In genomic region chr9:96649924-96650323, GRCm38 (mm10) we compare ENCODE assay signal across 9 mouse cellular contexts. TPM values are rescaled to one million over a fixed set of nuclear protein-coding genes. Genes with fewer than 3 reads are reported as not detected.
DNase-seq lines count a peak whose midpoint lies in the region; ATAC-seq lines count a peak whose summit lies in the region.
"Had no signal": no experiment of that assay in that cellular context is flagged by ENCODE, and none has a peak within 500 bp of the region (broad histone marks: within the 10 kb centered on the region; RNA-seq: fewer than 3 reads in every experiment).

No protein-coding gene starts in this region.

- H3K4me1 ChIP-seq in midbrain, embryonic 11.5 days (ENCODE audit: control insufficient read depth, insufficient read depth, low read length) = no peaks in the 10 kb centered on the region
- H3K4me1 ChIP-seq: heart, embryonic 15.5 days had no signal

- no peak for ATAC-seq in midbrain, embryonic 11.5 days (ENCODE audit: low FRiP score)

- no peaks in the 10 kb centered on the region for H3K27me3 ChIP-seq in midbrain, embryonic 11.5 days (ENCODE audit: control insufficient read depth, insufficient read depth, low read length)
- H3K27me3 ChIP-seq: heart, embryonic 15.5 days had no signal

- H3K36me3 ChIP-seq in midbrain, embryonic 11.5 days (ENCODE audit: control insufficient read depth, insufficient read depth, low read length) = no peaks in the 10 kb centered on the region
- H3K36me3 ChIP-seq: heart, embryonic 15.5 days had no signal

- H3K9me3 ChIP-seq in midbrain, embryonic 11.5 days (ENCODE audit: control insufficient read depth, low read length) = no peaks in the 10 kb centered on the region
- H3K9me3 ChIP-seq: heart, embryonic 15.5 days had no signal

- H3K9ac ChIP-seq in midbrain, embryonic 11.5 days (ENCODE audit: low read length) = no peak overlapping the region
- H3K9ac ChIP-seq: heart, embryonic 15.5 days had no signal

- H3K4me3 ChIP-seq in midbrain, embryonic 11.5 days (ENCODE audit: low read depth, low read length) = no peak overlapping the region
- H3K4me3 ChIP-seq: heart, embryonic 15.5 days had no signal

- no peak overlapping the region for H3K4me2 ChIP-seq in midbrain, embryonic 11.5 days
- H3K4me2 ChIP-seq: heart, embryonic 15.5 days had no signal

- H3K27ac ChIP-seq in midbrain, embryonic 11.5 days (ENCODE audit: low read depth, low read length) = no peak overlapping the region
- H3K27ac ChIP-seq: heart, embryonic 15.5 days had no signal

- peak; percentile 85 for DNase-seq in 3T3-L1 (ENCODE audit: low read depth, low spot score)
- DNase-seq in CD4-positive helper T cell, adult 2 months (ENCODE audit: low read depth, low spot score) = peak; percentile 64
- peak; percentile 82 for DNase-seq in cerebellum, adult 9-11 months
- peak; percentile 82 for DNase-seq in large intestine, adult 2 months (ENCODE audit: low read depth, low spot score)
- no peak for DNase-seq in embryo, embryonic 10 days (ENCODE audit: low spot score)
- no peak for DNase-seq in midbrain, embryonic 11.5 days (ENCODE audit: low spot score, missing footprints)
- no peak for DNase-seq in gastrocnemius, postnatal 10 days
- DNase-seq: lung, postnatal 14 days had no signal

- WGBS in large intestine, adult 2 months = 20% methylated on average over 9 of the region's 9 CpGs
- WGBS in midbrain, embryonic 11.5 days = 83% methylated on average over 9 of the region's 9 CpGs

RNA-seq across cellular contexts. Expression of gene Rasa2, which starts 18.5 kb away (rescaled TPM):
- polyA plus RNA-seq in large intestine, adult 2 months (2012; rRNA removed) = 3.0 and 4.1 TPM in 2 replicates
- 14.0 and 15.1 TPM in 2 replicates for polyA plus RNA-seq in midbrain, embryonic 11.5 days (2014; fragmentation: Nextera tagmentation; extraction: Ambion mirVana)
- 1 to 10 TPM; 4.3 to 9.6 TPM for total RNA-seq in gastrocnemius, postnatal 10 days (2021)

Comparison
In these comparisons a context has a peak if more than half of its experiments do, and no peak if none do; other contexts are left out.
1. DNase-seq: peak in 3T3-L1 (single experiment), CD4-positive helper T cell, adult 2 months (single experiment), cerebellum, adult 9-11 months (single experiment) and large intestine, adult 2 months (single experiment); none in embryo, embryonic 10 days (single experiment), midbrain, embryonic 11.5 days (single experiment) and gastrocnemius, postnatal 10 days (single experiment).